Mouse (Mus musculus) midbrain, embryonic 13.5 days (tissue): ENCODE data around the gene St7. TPM values are rescaled to one million over a fixed set of nuclear protein-coding genes. Genes with fewer than 3 reads are reported as not detected.

Experiments
- ATAC-seq: fragments of 200-750 bp; cut with Nextera tagmentation; 2 replicates; pipeline ENCODE4 v1.8.0; 2017; ENCODE audit warnings: mild to moderate bottlenecking, moderate TSS enrichment, moderate library complexity
- H3K27ac ChIP-seq: fragments of 300-500 bp; sonication (generic); 2 replicates; pipeline ENCODE4 v1.5.1; 2015; ENCODE audit warnings: inconsistent platforms, mild to moderate bottlenecking, moderate library complexity
- H3K27me3 ChIP-seq: fragments of 300-500 bp; sonication (generic); 2 replicates; pipeline ENCODE4 v1.6.1; 2015; ENCODE audit warnings: mild to moderate bottlenecking, inconsistent platforms
- H3K36me3 ChIP-seq: fragments of 300-500 bp; sonication (generic); 2 replicates; pipeline ENCODE4 v1.6.1; 2015; ENCODE audit warnings: mild to moderate bottlenecking, inconsistent platforms
- H3K4me1 ChIP-seq: fragments of 300-500 bp; sonication (generic); replicated peaks from 2 replicates; pipeline ENCODE4 v1.6.1; 2015; ENCODE audit warnings: inconsistent platforms
- H3K4me2 ChIP-seq: fragments of 300-500 bp; sonication (generic); replicated peaks from 2 replicates; pipeline ENCODE4 v1.6.1; 2015; ENCODE audit warnings: moderate library complexity, mild to moderate bottlenecking, inconsistent platforms
- H3K4me3 ChIP-seq: fragments of 300-500 bp; sonication (generic); replicated peaks from 2 replicates; pipeline ENCODE4 v1.5.1; 2015; ENCODE audit warnings: mild to moderate bottlenecking, inconsistent platforms
- H3K9ac ChIP-seq: fragments of 300-500 bp; sonication (generic); replicated peaks from 2 replicates; pipeline ENCODE4 v1.6.1; 2015; ENCODE audit warnings: mild to moderate bottlenecking, inconsistent platforms
- H3K9me3 ChIP-seq: fragments of 300-500 bp; sonication (generic); 2 replicates; pipeline ENCODE4 v1.6.1; 2016; ENCODE audit warnings: mild to moderate bottlenecking, inconsistent platforms
- WGBS: fragments of 180-500 bp; shearing (Covaris S2); methylation state at CpG from one replicate; pipeline ENCODE4 v1.1.7; 2015; 5-methylcytosine and 5-hydroxymethylcytosine counted together
- polyA plus RNA-seq: library from polyadenylated mRNA; unstranded; fragments of >200 nt; fragmentation: Nextera tagmentation; extraction: Ambion mirVana; gene quantifications from 2 replicates; pipeline ENCODE4 v1.2.1, GENCODE M21; 2015

Gene St7
- polyA plus RNA-seq, 1 experiment from 2014 or later: 63.0 TPM

GRCm38 (mm10) chr6:17943877-17944617 is 251.3 kb downstream of the St7 start:
- WGBS: 83% methylated on average over 9 of the region's 9 CpGs
- peaks cover 33% of the 10 kb centered on the region for H3K36me3 ChIP-seq
- H3K4me2 ChIP-seq: no peak overlapping the region
- no peak overlapping the region for H3K4me3 ChIP-seq
- ATAC-seq: 0 out of 2 replicates have a peak, but pooled peaks have one; percentile 59
- H3K27ac ChIP-seq: no peak overlapping the region
- H3K4me1 ChIP-seq: peaks cover 8% of the 10 kb centered on the region
- no peak overlapping the region for H3K9ac ChIP-seq
- no peaks in the 10 kb centered on the region for H3K27me3 ChIP-seq
- no peaks in the 10 kb centered on the region for H3K9me3 ChIP-seq

GRCm38 (mm10) chr6:17946456-17946855 is 253.7 kb downstream of the St7 start:
- peaks cover 8% of the 10 kb centered on the region for H3K4me1 ChIP-seq
- ATAC-seq: no peak
- H3K4me2 ChIP-seq: no peak overlapping the region
- no peak overlapping the region for H3K4me3 ChIP-seq
- H3K9ac ChIP-seq: no peak overlapping the region
- 68% methylated on average over 5 of the region's 5 CpGs for WGBS
- H3K27me3 ChIP-seq: no peaks in the 10 kb centered on the region
- H3K9me3 ChIP-seq: no peaks in the 10 kb centered on the region
- peaks cover 15% of the 10 kb centered on the region for H3K36me3 ChIP-seq
- H3K27ac ChIP-seq: no peak overlapping the region

- no peaks in the 10 kb centered on the region for H3K27me3 ChIP-seq
- no peaks in the 10 kb centered on the region for H3K9me3 ChIP-seq
- ATAC-seq: no peak
- H3K4me2 ChIP-seq: no peak overlapping the region
- H3K4me1 ChIP-seq: peaks cover 1% of the 10 kb centered on the region
- H3K27ac ChIP-seq: no peak overlapping the region
- H3K36me3 ChIP-seq: peaks cover 10% of the 10 kb centered on the region
- H3K9ac ChIP-seq: no peak overlapping the region
- WGBS: 83% methylated on average over 11 of the region's 11 CpGs
- no peak overlapping the region for H3K4me3 ChIP-seq
These were observed 254.5 kb downstream of the St7 start for GRCm38 (mm10) chr6:17947130-17947831.

GRCm38 (mm10) chr6:17949103-17949502 is 256.4 kb downstream of the St7 start:
- Histone ChIP-seq H3K27ac (no peak overlapping the region), H3K9ac (no peak overlapping the region), H3K4me1 (no peaks in the 10 kb centered on the region), H3K36me3 (no peaks in the 10 kb centered on the region), H3K4me2 (no peak overlapping the region), H3K9me3 (no peaks in the 10 kb centered on the region), H3K27me3 (no peaks in the 10 kb centered on the region), H3K4me3 (no peak overlapping the region)
- WGBS: 88% methylated on average over 5 of the region's 5 CpGs
- ATAC-seq: no peak

DNA sequence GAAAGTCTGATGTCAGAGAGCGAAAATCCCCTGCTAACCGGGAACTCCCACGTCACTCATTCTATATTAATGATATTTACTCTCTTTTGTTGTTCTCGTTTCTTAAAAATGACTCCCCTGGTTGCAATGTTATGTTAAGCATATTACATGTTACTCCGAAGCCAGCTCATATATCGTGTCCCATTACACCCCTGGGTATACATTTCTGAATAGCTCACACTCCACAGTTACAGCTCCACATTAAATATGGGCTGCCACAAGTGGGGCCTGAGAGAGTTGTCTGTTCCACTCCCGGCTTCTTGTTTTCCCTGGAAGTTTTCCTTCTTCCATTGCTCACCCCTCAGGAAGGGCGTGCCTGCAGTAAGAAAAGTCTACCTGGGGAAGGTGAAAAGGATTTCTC is 259.0 kb downstream of the St7 start:
- Histone ChIP-seq H3K9ac (no peak overlapping the region), H3K27me3 (no peaks in the 10 kb centered on the region), H3K4me1 (no peaks in the 10 kb centered on the region), H3K4me3 (no peak overlapping the region), H3K27ac (no peak overlapping the region), H3K4me2 (no peak overlapping the region), H3K36me3 (no peaks in the 10 kb centered on the region), H3K9me3 (no peaks in the 10 kb centered on the region)
- no peak for ATAC-seq
- 93% methylated on average over 8 of the region's 8 CpGs for WGBS

DNA sequence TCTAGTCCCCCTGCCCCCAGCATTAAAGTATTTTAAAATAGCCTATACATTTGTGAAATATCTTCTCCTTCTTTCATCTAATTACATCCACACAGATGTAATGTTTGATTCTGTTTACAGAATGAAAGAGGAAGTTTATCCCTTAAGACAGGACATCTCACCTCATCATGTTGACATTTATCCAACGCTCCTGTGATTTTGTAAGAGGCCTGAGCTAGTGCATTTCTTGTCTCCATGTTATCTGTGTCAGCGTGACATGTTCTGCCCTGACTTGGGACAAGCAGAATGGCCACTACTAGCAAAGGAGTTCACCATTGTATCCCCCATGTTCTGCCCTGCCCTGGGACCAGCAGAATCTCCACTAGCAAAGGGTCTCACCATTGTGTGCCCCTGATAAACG is 270.7 kb downstream of the St7 start:
- Histone ChIP-seq H3K9me3 (no peaks in the 10 kb centered on the region), H3K27ac (no peak overlapping the region), H3K9ac (no peak overlapping the region), H3K4me3 (no peak overlapping the region), H3K36me3 (no peaks in the 10 kb centered on the region), H3K27me3 (no peaks in the 10 kb centered on the region), H3K4me2 (no peak overlapping the region), H3K4me1 (peaks cover under 1% of the 10 kb centered on the region; the same call in 1 of the 2 replicates)
- 87% methylated on average over 3 of the region's 3 CpGs for WGBS
- no peak for ATAC-seq

- Histone ChIP-seq H3K9me3 (no peaks in the 10 kb centered on the region), H3K9ac (no peak overlapping the region), H3K27me3 (no peaks in the 10 kb centered on the region), H3K4me1 (peaks cover 6% of the 10 kb centered on the region), H3K36me3 (no peaks in the 10 kb centered on the region), H3K27ac (no peak overlapping the region), H3K4me3 (no peak overlapping the region), H3K4me2 (no peak overlapping the region)
- peak; percentile 96 for ATAC-seq
- 64% methylated on average over 1 of the region's 1 CpGs for WGBS
These were observed 275.9 kb downstream of the St7 start for GRCm38 (mm10) chr6:17968467-17969144.

- H3K4me1 ChIP-seq: peaks cover 6% of the 10 kb centered on the region
- no peaks in the 10 kb centered on the region for H3K36me3 ChIP-seq
- no peak overlapping the region for H3K4me2 ChIP-seq
- H3K27ac ChIP-seq: no peak overlapping the region
- no peaks in the 10 kb centered on the region for H3K9me3 ChIP-seq
- WGBS: 92% methylated on average over 1 of the region's 1 CpGs
- H3K27me3 ChIP-seq: no peaks in the 10 kb centered on the region
- no peak for ATAC-seq
- H3K9ac ChIP-seq: no peak overlapping the region
- H3K4me3 ChIP-seq: no peak overlapping the region
These were observed 277.1 kb downstream of the St7 start for GRCm38 (mm10) chr6:17969815-17970214.

DNA sequence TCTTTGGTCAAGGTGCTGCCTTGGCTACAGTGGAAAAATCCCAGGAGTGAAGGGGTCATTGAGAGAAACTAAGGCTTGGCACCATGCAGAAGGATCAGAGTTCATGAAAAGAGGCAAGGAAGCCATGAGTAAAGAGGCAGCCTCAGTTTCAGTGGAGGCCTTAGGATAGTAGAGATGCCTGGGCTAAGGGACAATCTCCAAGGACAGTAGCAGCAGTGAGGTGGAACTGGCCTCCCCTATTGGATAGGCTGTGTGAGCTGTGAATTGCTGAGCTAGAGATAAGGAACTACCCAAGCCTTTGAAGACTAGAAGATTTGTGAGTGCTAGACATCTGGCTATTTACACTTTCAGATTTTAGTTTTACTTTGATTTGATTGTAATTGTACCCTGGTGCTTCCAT is 278.7 kb downstream of the St7 start:
- Histone ChIP-seq H3K27ac (no peak overlapping the region), H3K9ac (no peak overlapping the region), H3K36me3 (no peaks in the 10 kb centered on the region), H3K4me3 (no peak overlapping the region), H3K9me3 (no peaks in the 10 kb centered on the region), H3K4me2 (no peak overlapping the region), H3K27me3 (no peaks in the 10 kb centered on the region), H3K4me1 (peaks cover 6% of the 10 kb centered on the region)
- no peak for ATAC-seq

GRCm38 (mm10) chr6:17974416-17974815 is 281.7 kb downstream of the St7 start:
- no peak overlapping the region for H3K9ac ChIP-seq
- 84% methylated on average over 3 of the region's 3 CpGs for WGBS
- H3K36me3 ChIP-seq: no peaks in the 10 kb centered on the region
- no peak overlapping the region for H3K4me2 ChIP-seq
- no peaks in the 10 kb centered on the region for H3K9me3 ChIP-seq
- no peak overlapping the region for H3K4me3 ChIP-seq
- H3K27me3 ChIP-seq: no peaks in the 10 kb centered on the region
- no peak overlapping the region for H3K27ac ChIP-seq
- no peak for ATAC-seq
- no peaks in the 10 kb centered on the region for H3K4me1 ChIP-seq

GRCm38 (mm10) chr6:17977165-17977564 is 284.4 kb downstream of the St7 start:
- Histone ChIP-seq H3K4me2 (no peak overlapping the region), H3K4me1 (no peaks in the 10 kb centered on the region), H3K36me3 (no peaks in the 10 kb centered on the region), H3K9me3 (no peaks in the 10 kb centered on the region), H3K27me3 (no peaks in the 10 kb centered on the region), H3K4me3 (no peak overlapping the region), H3K9ac (no peak overlapping the region), H3K27ac (no peak overlapping the region)
- ATAC-seq: no peak
- WGBS: 63% methylated on average over 1 of the region's 1 CpGs

GRCm38 (mm10) chr6:17978324-17978723 is 285.6 kb downstream of the St7 start:
- no peak overlapping the region for H3K27ac ChIP-seq
- H3K4me3 ChIP-seq: no peak overlapping the region
- H3K9me3 ChIP-seq: no peaks in the 10 kb centered on the region
- H3K36me3 ChIP-seq: no peaks in the 10 kb centered on the region
- 76% methylated on average over 5 of the region's 5 CpGs for WGBS
- H3K27me3 ChIP-seq: no peaks in the 10 kb centered on the region
- no peak overlapping the region for H3K4me2 ChIP-seq
- no peak for ATAC-seq
- no peaks in the 10 kb centered on the region for H3K4me1 ChIP-seq
- no peak overlapping the region for H3K9ac ChIP-seq
